Mouse (Mus musculus): Measurements from ENCODE around the gene Ovol2.

Gene Ovol2

GRCm38 (mm10) chr2:144265916-144266683 is 65.8 kb downstream of the Ovol2 start:
- DNase-seq, result no peak

GRCm38 (mm10) chr2:144265120-144265488 is 66.8 kb downstream of the Ovol2 start:
- DNase-seq, result no peak

GRCm38 (mm10) chr2:144264398-144265119 is 67.4 kb downstream of the Ovol2 start:
- DNase-seq, result peak; percentile 51 to 65

GRCm38 (mm10) chr2:144262837-144263236 is 69.1 kb downstream of the Ovol2 start:
- no peak for DNase-seq

All from kidney, adult 8-10 months (tissue).